Mouse (Mus musculus): ENCODE measurements around the gene Rgsl1. TPM values are rescaled to one million over a fixed set of nuclear protein-coding genes. Genes with fewer than 3 reads are reported as not detected.

The Rgsl1 gene
- total and polyA plus RNA-seq, 3 experiments = not detected

DNA sequence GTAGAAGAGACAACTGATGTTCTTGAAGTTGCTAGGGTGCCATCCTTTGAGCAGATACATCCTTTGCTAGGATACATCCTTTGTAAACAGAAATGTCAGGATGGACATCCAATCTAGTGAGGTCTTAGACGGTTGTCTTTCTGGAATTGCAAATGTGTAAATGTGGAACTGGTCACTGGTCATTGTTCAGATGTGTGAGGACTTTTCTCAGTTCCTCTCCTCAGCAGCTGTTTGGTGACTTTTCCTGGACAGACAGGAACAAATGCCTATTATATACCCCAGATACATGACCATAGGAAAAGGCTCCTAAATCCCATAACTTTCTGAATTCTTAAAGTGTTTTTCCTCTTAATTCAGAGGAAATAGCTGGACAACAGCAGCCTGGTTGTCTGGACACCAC lies 76.7 kb downstream of the Rgsl1 start:
- Histone ChIP-seq H3K4me3 (ENCODE audit: control insufficient read depth in 1 of 2, insufficient read depth in 1 of 2, low read depth in 2 of 2, low read length in 2 of 2) (no peak overlapping the region), H3K27me3 (ENCODE audit: control insufficient read depth in 1 of 2, insufficient read depth in 2 of 2, low read length in 2 of 2) (no peaks in the 10 kb centered on the region), H3K9me3 (replicated peaks; ENCODE audit: insufficient read depth, low read length) (no peaks in the 10 kb centered on the region), H3K9ac (ENCODE audit: control insufficient read depth, low read depth, low read length, poor library complexity, severe bottlenecking) (no peak overlapping the region), H3K79me2 (ENCODE audit: control insufficient read depth, insufficient read depth, low read length, poor library complexity) (no peaks in the 10 kb centered on the region), H3K36me3 (ENCODE audit: control insufficient read depth in 1 of 2, insufficient read depth in 2 of 2, low read length in 2 of 2) (no peaks in the 10 kb centered on the region), H3K27ac (ENCODE audit: control insufficient read depth, low read depth, low read length) (no peak overlapping the region), H3K4me1 (ENCODE audit: control insufficient read depth in 1 of 2, insufficient read depth in 2 of 2, low read length in 2 of 2) (no peaks in the 10 kb centered on the region)
- TF ChIP-seq NELFE (IDR thresholded peaks at IDR 0.05; ENCODE audit: low read depth, low read length) (no peak), BHLHE40 (IDR thresholded peaks at IDR 0.05; ENCODE audit: borderline replicate concordance, low read depth, low read length) (no peak), POLR2AphosphoS2 (IDR thresholded peaks at IDR 0.05; ENCODE audit: low read length) (no peak), ZNF384 (IDR thresholded peaks at IDR 0.05; ENCODE audit: low read depth, low read length) (no peak)
- DNase-seq (ENCODE audit: low read depth, low spot score) = no peak

DNA sequence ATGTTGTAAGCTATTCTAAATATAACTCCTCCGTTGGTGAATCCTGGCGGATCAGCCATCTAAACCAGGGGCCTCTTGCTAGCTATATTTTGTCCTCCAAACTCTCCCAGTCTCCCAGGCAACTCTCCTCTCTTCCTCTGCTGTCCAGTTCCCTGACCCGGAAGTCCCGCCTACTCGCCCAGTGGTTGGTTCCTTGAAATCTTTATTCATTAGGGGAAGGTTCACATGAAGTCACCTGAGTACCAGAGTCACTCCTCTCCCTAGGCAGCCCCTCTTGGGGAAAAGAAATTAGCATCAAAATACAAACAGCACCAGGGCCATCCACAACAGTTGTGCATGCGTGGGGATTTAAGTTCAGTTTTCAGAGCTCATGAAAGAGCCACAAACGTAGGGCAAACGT lies 77.6 kb downstream of the Rgsl1 start:
- Histone ChIP-seq H3K4me1 (ENCODE audit: control insufficient read depth in 1 of 2, insufficient read depth in 2 of 2, low read length in 2 of 2) (no peaks in the 10 kb centered on the region), H3K9ac (ENCODE audit: control insufficient read depth, low read depth, low read length, poor library complexity, severe bottlenecking) (no peak overlapping the region), H3K4me3 (ENCODE audit: control insufficient read depth in 1 of 2, insufficient read depth in 1 of 2, low read depth in 2 of 2, low read length in 2 of 2) (no peak overlapping the region), H3K79me2 (ENCODE audit: control insufficient read depth, insufficient read depth, low read length, poor library complexity) (no peaks in the 10 kb centered on the region), H3K9me3 (replicated peaks; ENCODE audit: insufficient read depth, low read length) (no peaks in the 10 kb centered on the region), H3K27me3 (ENCODE audit: control insufficient read depth in 1 of 2, insufficient read depth in 2 of 2, low read length in 2 of 2) (no peaks in the 10 kb centered on the region), H3K36me3 (ENCODE audit: control insufficient read depth in 1 of 2, insufficient read depth in 2 of 2, low read length in 2 of 2) (no peaks in the 10 kb centered on the region), H3K27ac (ENCODE audit: control insufficient read depth, low read depth, low read length) (no peak overlapping the region)
- no peak for TF ChIP-seq POLR2A (IDR thresholded peaks at IDR 0.05; ENCODE audit: control insufficient read depth in 1 of 2, insufficient read depth in 1 of 2, low read depth in 1 of 2, low read length in 2 of 2, poor library complexity in 1 of 2)
- TF ChIP-seq GATA1 (IDR thresholded peaks at IDR 0.05; ENCODE audit: low read depth, low read length) = no peak
- TF ChIP-seq RCOR1 (IDR thresholded peaks at IDR 0.05; ENCODE audit: low read depth, low read length) = no peak
- TF ChIP-seq RAD21 (IDR thresholded peaks at IDR 0.05; ENCODE audit: low read depth, low read length) = no peak
- no peak for TF ChIP-seq CTCF (IDR thresholded peaks at IDR 0.05 in 2 of 3, conservative IDR thresholded peaks at IDR 0.05 in 1 of 3; ENCODE audit: control insufficient read depth in 1 of 3, insufficient read depth in 1 of 3, low read depth in 2 of 3, low read length in 3 of 3, poor library complexity in 1 of 3, severe bottlenecking in 1 of 3)
- TF ChIP-seq NRF1 (IDR thresholded peaks at IDR 0.05; ENCODE audit: insufficient read depth, low read depth, low read length, poor library complexity, severe bottlenecking) = no peak
- no peak for TF ChIP-seq MAZ (IDR thresholded peaks at IDR 0.05; ENCODE audit: low read depth, low read length)
- no peak for TF ChIP-seq EP300 (IDR thresholded peaks at IDR 0.05; ENCODE audit: low read depth in 1 of 2, low read length in 2 of 2)
- no peak for TF ChIP-seq ELF1 (IDR thresholded peaks at IDR 0.05; ENCODE audit: low read depth, low read length)
- TF ChIP-seq MEF2A (IDR thresholded peaks at IDR 0.05; ENCODE audit: extremely low read depth, insufficient replicate concordance, low read depth, low read length, poor library complexity, severe bottlenecking) = no peak
- no peak for TF ChIP-seq ETS1 (IDR thresholded peaks at IDR 0.05; ENCODE audit: low read depth, low read length)
- TF ChIP-seq MAFK (IDR thresholded peaks at IDR 0.05; ENCODE audit: borderline replicate concordance, low read depth, low read length) = no peak
- TF ChIP-seq POLR2AphosphoS5 (IDR thresholded peaks at IDR 0.05; ENCODE audit: borderline replicate concordance, low read depth, low read length) = no peak
- no peak for TF ChIP-seq SMC3 (IDR thresholded peaks at IDR 0.05; ENCODE audit: low read depth, low read length)
- no peak for TF ChIP-seq MYC (IDR thresholded peaks at IDR 0.05; ENCODE audit: low read depth, low read length)
- TF ChIP-seq POLR2AphosphoS2 (IDR thresholded peaks at IDR 0.05; ENCODE audit: low read length) = no peak
- no peak for TF ChIP-seq HCFC1 (IDR thresholded peaks at IDR 0.05; ENCODE audit: low read depth, low read length)
- no peak for TF ChIP-seq TAL1 (IDR thresholded peaks at IDR 0.05; ENCODE audit: low read length)
- no peak for TF ChIP-seq ZNF384 (IDR thresholded peaks at IDR 0.05; ENCODE audit: low read depth, low read length)
- DNase-seq (ENCODE audit: low read depth, low spot score) = no peak

All from MEL (cell line).